Mouse (Mus musculus) heart, embryonic 12.5 days (tissue): ENCODE data around the gene Apaf1. TPM values are rescaled to one million over a fixed set of nuclear protein-coding genes. Genes with fewer than 3 reads are reported as not detected.

Experiments used
- ATAC-seq: fragments of 200-750 bp; cut with Nextera tagmentation; 2 replicates; pipeline ENCODE4 v1.8.0; 2017; ENCODE audit warnings: moderate TSS enrichment, moderate library complexity; ENCODE audit not compliant: insufficient number of reproducible peaks, low FRiP score
- H3K27ac ChIP-seq: fragments of 300-500 bp; sonication (generic); 2 replicates; pipeline ENCODE4 v1.5.1; 2016; ENCODE audit warnings: mild to moderate bottlenecking, moderate library complexity; ENCODE audit not compliant: poor library complexity, severe bottlenecking
- H3K27me3 ChIP-seq: fragments of 300-500 bp; sonication (generic); replicated peaks from 2 replicates; pipeline ENCODE4 v1.6.1; 2016; ENCODE audit warnings: mild to moderate bottlenecking, moderate library complexity
- H3K36me3 ChIP-seq: fragments of 300-500 bp; sonication (generic); 2 replicates; pipeline ENCODE4 v1.6.1; 2016; ENCODE audit warnings: mild to moderate bottlenecking, moderate library complexity
- H3K4me1 ChIP-seq: fragments of 300-500 bp; sonication (generic); replicated peaks from 2 replicates; pipeline ENCODE4 v1.6.1; 2016; ENCODE audit warnings: mild to moderate bottlenecking
- H3K4me2 ChIP-seq: fragments of 300-500 bp; sonication (generic); 2 replicates; pipeline ENCODE4 v1.6.1; 2016; ENCODE audit warnings: mild to moderate bottlenecking, moderate library complexity
- H3K4me3 ChIP-seq: fragments of 300-500 bp; sonication (generic); 2 replicates; pipeline ENCODE4 v1.5.1; 2016; ENCODE audit warnings: mild to moderate bottlenecking
- H3K9ac ChIP-seq: fragments of 300-500 bp; sonication (generic); 2 replicates; pipeline ENCODE4 v1.6.1; 2016; ENCODE audit warnings: mild to moderate bottlenecking, moderate library complexity
- H3K9me3 ChIP-seq: fragments of 300-500 bp; sonication (generic); replicated peaks from 2 replicates; pipeline ENCODE4 v1.6.1; 2016; ENCODE audit warnings: mild to moderate bottlenecking, moderate library complexity
- WGBS: fragments of 180-500 bp; shearing (Covaris S2); methylation state at CpG from one replicate; pipeline ENCODE4 v1.1.7; 2016; 5-methylcytosine and 5-hydroxymethylcytosine counted together
- polyA plus RNA-seq: library from polyadenylated mRNA; unstranded; fragments of >200 nt; fragmentation: Nextera tagmentation; extraction: Ambion mirVana; gene quantifications from 2 replicates; pipeline ENCODE4 v1.2.1, GENCODE M21; 2016

The Apaf1 gene
- polyA plus RNA-seq, 1 experiment from 2014 or later: 23.1 TPM

DNA sequence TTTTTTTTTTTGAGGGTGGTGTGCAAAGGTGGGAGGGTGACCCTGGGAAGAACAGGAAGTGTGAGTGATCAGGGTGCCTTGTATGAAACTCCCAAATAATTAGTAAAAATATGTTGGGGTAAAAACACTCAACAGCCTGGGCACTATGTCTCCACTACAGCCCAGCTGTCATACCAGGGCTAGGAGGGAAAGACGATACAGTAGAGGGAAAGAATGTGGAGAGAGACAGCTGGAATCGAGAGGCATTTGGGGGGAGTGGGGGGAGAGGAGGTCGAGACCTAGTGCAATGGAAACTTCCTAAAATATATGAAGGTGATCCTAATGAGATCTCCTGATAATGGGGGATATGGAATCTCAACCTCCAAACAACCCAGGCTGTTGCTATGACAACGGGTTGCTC, 27.3 kb upstream of the Apaf1 start:
- 63% methylated on average over 4 of the region's 4 CpGs for WGBS

GRCm38 (mm10) chr10:91105981-91106380, 23.4 kb upstream of the Apaf1 start:
- WGBS: 81% methylated on average over 3 of the region's 3 CpGs
- no peak overlapping the region for H3K9ac ChIP-seq
- ATAC-seq: no peak

More for the DNA sequence above, 27.3 kb upstream of the Apaf1 start:
- no peaks in the 10 kb centered on the region for H3K4me1 ChIP-seq
- ATAC-seq: no peak
- no peak overlapping the region for H3K4me3 ChIP-seq
- H3K36me3 ChIP-seq: peaks cover 28% of the 10 kb centered on the region
- no peak overlapping the region for H3K27ac ChIP-seq
- H3K27me3 ChIP-seq: no peaks in the 10 kb centered on the region
- H3K4me2 ChIP-seq: no peak overlapping the region
- peaks cover 16% of the 10 kb centered on the region for H3K9me3 ChIP-seq
- no peak overlapping the region for H3K9ac ChIP-seq

GRCm38 (mm10) chr10:91102799-91103590, 20.4 kb upstream of the Apaf1 start:
- Histone ChIP-seq H3K27ac (no peak overlapping the region), H3K4me3 (no peak overlapping the region), H3K36me3 (peaks cover 25% of the 10 kb centered on the region), H3K4me1 (no peaks in the 10 kb centered on the region), H3K9me3 (no peaks in the 10 kb centered on the region), H3K27me3 (no peaks in the 10 kb centered on the region), H3K9ac (no peak overlapping the region), H3K4me2 (no peak overlapping the region)
- ATAC-seq: no peak
- 88% methylated on average over 14 of the region's 14 CpGs for WGBS

More at GRCm38 (mm10) chr10:91105981-91106380, 23.4 kb upstream of the Apaf1 start:
- Histone ChIP-seq H3K9me3 (no peaks in the 10 kb centered on the region; the same call in 1 of the 2 replicates), H3K4me2 (no peak overlapping the region), H3K36me3 (peaks cover 15% of the 10 kb centered on the region), H3K27ac (no peak overlapping the region), H3K4me3 (no peak overlapping the region), H3K4me1 (no peaks in the 10 kb centered on the region), H3K27me3 (no peaks in the 10 kb centered on the region)

- Histone ChIP-seq H3K27me3 (no peaks in the 10 kb centered on the region), H3K9me3 (no peaks in the 10 kb centered on the region), H3K9ac (no peak overlapping the region), H3K4me3 (no peak overlapping the region), H3K36me3 (peaks cover 29% of the 10 kb centered on the region), H3K27ac (no peak overlapping the region), H3K4me2 (no peak overlapping the region), H3K4me1 (no peaks in the 10 kb centered on the region)
- 93% methylated on average over 25 of the region's 25 CpGs for WGBS
- no peak for ATAC-seq
Measured at GRCm38 (mm10) chr10:91101936-91102335, 19.4 kb upstream of the Apaf1 start.

DNA sequence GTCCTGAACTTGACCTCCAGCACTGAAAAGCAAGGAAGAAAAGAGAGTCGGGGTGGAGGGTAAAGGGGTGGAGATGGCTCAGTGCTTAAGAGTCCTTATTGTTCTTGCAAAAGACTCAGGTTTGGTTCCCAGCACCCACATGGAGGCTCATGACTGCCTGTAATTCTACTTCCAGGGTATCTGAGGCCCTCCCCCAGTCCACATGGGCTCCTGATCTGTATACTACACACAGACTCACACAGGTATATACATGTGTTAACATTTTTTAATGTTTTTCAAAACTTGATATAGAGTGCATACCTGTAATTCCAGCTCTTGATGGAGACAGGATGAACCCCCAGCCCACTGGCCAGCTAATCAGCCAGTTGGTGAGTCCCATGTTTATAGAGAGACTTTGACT, 17.5 kb upstream of the Apaf1 start:
- Histone ChIP-seq H3K9me3 (no peaks in the 10 kb centered on the region), H3K4me3 (no peak overlapping the region), H3K4me1 (no peaks in the 10 kb centered on the region), H3K36me3 (peaks cover 38% of the 10 kb centered on the region), H3K9ac (no peak overlapping the region), H3K27me3 (no peaks in the 10 kb centered on the region), H3K27ac (no peak overlapping the region), H3K4me2 (no peak overlapping the region)
- ATAC-seq: no peak
- WGBS: 88% methylated on average over 1 of the region's 1 CpGs

DNA sequence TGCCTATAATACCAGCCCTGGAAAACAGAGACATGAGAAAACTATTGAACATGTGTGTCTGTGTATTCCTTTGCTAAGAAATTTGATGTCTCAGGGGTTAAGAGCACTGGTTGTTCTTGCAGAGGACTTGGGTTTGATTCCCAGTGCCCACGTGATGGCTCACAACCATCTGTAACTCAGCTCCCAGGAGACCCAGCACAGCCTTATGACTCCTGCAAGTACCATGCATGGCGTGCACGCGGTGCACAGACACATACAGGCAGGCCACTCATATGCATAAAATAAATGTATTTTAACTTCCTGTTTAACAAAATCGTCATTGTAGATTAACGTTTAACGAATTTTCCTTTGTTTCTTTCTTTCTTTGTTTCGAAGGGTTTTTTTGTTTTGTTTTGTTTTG, 15.5 kb upstream of the Apaf1 start:
- Histone ChIP-seq H3K9me3 (no peaks in the 10 kb centered on the region), H3K27me3 (no peaks in the 10 kb centered on the region), H3K27ac (no peak overlapping the region), H3K36me3 (peaks cover 52% of the 10 kb centered on the region), H3K4me1 (no peaks in the 10 kb centered on the region), H3K4me3 (no peak overlapping the region), H3K4me2 (no peak overlapping the region), H3K9ac (no peak overlapping the region)
- ATAC-seq: no peak
- WGBS: 90% methylated on average over 8 of the region's 8 CpGs

DNA sequence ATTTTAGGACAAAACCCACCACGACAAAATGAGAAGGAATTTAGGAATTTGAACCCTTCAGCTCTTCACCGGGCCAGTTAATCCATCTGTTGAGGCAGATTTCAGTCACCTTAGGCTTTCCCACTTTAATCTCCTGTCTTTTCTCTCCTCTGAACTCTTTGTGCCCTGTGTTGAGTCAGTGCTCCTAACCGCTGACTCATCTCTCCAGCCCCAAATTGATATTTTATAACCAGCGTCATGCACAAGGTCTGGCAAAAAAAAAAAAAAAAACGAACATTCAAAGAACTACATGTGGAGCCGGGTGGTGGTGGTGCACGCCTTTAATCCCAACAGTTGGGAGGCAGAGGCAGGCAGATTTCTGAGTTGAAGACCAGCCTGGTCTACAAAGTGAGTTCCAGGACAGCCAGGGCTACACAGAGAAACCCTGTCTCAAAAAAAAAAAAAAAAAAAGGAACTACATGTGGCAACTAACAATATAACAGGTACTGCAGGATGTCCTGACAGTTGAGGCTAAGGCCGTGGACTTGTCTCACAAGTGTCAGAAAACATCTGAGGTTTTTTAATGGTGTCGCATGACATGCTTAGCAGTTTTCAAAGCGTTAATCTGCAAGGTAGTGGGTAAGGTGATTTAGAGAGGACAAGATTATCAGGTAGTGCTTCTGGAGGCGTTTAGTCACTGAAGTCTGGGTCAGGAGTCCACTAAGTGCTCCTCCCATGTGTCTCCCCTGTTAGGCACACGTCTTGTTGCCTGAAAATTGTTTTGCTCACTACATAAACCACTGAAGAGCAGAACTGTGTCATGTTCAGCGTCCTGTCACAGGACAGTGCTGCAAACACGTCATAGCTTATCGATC, 11.9 kb upstream of the Apaf1 start:
- Histone ChIP-seq H3K27me3 (no peaks in the 10 kb centered on the region), H3K4me1 (no peaks in the 10 kb centered on the region), H3K9ac (no peak overlapping the region), H3K27ac (no peak overlapping the region), H3K4me2 (no peak overlapping the region), H3K9me3 (no peaks in the 10 kb centered on the region), H3K4me3 (no peak overlapping the region), H3K36me3 (peaks cover 29% of the 10 kb centered on the region)
- no peak for ATAC-seq
- WGBS: 78% methylated on average over 15 of the region's 15 CpGs

DNA sequence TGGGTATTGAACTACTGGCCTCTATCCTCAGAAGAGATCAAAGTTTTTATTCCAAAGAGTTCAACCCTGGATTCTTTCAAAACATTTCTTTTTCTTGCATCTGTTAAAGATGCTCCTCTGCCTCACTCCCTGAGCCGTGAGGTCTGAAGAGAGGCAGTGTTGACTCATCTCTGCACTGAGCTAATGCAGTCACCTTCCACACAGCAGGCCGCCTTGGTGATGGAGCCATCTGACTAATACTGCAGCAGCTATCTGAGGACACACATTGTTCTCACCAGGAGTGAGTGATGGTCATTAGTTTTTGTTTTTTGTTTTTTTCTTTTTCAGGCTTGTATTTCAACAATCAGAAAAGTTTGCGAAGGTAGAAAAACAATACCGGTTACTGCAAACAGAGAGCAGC, 10.2 kb upstream of the Apaf1 start:
- no peak overlapping the region for H3K9ac ChIP-seq
- ATAC-seq: no peak

DNA sequence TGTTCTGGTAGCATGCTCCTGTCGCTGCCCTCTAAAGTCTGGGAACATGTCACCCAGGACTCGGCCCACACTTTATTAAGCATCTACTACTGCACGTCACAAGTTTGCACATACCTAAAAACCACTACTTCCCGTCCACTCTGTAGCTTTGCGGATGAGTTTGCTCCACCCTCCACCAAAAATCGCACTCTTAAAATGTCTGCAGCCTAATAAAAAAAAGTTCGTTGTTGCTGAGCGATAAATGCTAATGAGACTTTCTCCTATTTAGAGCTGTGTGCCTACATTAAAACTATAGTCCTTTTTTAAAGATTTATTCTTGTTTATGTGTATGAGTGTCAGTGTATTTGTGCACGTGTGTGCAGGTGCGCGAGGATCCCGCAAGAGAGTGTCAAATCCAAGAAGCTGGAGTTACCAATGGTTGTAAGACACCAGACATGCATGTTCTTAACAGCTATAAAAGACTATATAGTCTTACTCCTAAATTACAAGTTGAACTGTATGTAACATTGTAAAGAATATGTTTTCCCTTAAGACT, 890 bp upstream of the Apaf1 start:
- peak overlapping the region; percentile 70 for H3K4me3 ChIP-seq
- H3K4me2 ChIP-seq: peak overlapping the region; percentile 69
- peak overlapping the region; percentile 68 for H3K9ac ChIP-seq
- no peaks in the 10 kb centered on the region for H3K27me3 ChIP-seq
- peak overlapping the region; percentile 43 for H3K27ac ChIP-seq
- peaks cover 11% of the 10 kb centered on the region for H3K36me3 ChIP-seq
- ATAC-seq: no peak
- H3K4me1 ChIP-seq: 0 out of 2 replicates have a peak, but pooled peaks cover 2% of the 10 kb centered on the region
- H3K9me3 ChIP-seq: no peaks in the 10 kb centered on the region
- 43% methylated on average over 12 of the region's 12 CpGs for whole genome bisulfite sequencing

More for the DNA sequence above, 10.2 kb upstream of the Apaf1 start:
- 84% methylated on average over 4 of the region's 4 CpGs for WGBS
- Histone ChIP-seq H3K36me3 (peaks cover 29% of the 10 kb centered on the region), H3K4me3 (no peak overlapping the region), H3K27ac (no peak overlapping the region), H3K4me2 (no peak overlapping the region), H3K9me3 (no peaks in the 10 kb centered on the region), H3K4me1 (no peaks in the 10 kb centered on the region), H3K27me3 (no peaks in the 10 kb centered on the region)

DNA sequence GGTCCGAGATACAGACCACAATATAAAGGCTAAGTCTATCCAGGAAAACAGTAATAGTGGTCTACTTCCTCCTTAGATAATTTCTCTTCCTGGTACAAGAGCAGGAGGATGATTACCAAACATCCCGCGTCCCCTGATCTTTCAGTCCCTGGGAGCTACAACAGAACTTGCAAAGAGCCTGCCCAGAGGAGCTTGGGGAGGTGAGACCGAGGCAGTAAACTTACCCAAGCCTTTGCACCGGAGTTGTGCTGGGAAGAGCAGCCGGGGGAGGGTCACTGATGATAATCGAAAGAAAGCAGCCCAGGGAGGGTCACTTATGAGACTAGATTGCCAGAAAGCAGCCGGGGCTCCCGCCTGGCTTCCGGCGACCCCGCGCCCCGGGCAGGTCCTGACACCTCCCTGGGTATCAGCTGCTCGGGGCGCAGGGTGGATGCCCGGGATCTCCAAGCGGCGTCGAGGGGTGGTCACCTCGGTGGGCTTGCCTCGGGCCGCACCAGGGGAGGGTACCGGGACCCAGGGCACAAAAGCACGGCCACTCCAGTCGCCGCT, 537 bp downstream of the Apaf1 start:
- under 1% methylated on average over 26 of the region's 27 CpGs for WGBS
- Histone ChIP-seq H3K36me3 (peaks cover 19% of the 10 kb centered on the region), H3K27me3 (no peaks in the 10 kb centered on the region), H3K9me3 (no peaks in the 10 kb centered on the region), H3K27ac (peak overlapping the region; percentile 81), H3K4me2 (peak overlapping the region; percentile 69), H3K4me3 (peak overlapping the region; percentile 70), H3K4me1 (0 out of 2 replicates have a peak, but pooled peaks cover 2% of the 10 kb centered on the region), H3K9ac (peak overlapping the region; percentile 81)
- ATAC-seq: peak; percentile 34

DNA sequence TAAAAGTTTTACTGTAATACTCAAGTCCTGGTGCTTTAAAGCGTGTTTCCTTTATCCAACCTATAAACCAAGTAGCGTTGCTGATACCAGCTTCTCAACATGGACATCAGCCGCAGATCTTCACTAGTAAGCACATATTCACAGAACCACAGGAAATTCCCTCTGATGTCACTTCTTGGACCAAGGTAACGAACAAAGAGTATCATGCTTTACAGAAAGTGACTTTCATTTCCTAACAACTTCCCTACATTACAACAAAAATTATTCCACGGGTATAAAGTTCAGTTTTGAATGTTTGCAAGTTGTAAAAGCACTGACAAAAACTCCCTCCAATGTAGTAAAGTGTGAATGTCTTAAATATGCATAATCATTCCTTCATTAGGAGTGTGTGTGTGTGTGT, 2.0 kb downstream of the Apaf1 start:
- Histone ChIP-seq H3K4me1 (0 out of 2 replicates have a peak, but pooled peaks cover 2% of the 10 kb centered on the region), H3K4me3 (no peak overlapping the region)
- WGBS: 83% methylated on average over 5 of the region's 5 CpGs

More for the DNA sequence above, 2.0 kb downstream of the Apaf1 start:
- Histone ChIP-seq H3K27me3 (no peaks in the 10 kb centered on the region), H3K4me2 (no peak overlapping the region), H3K9me3 (no peaks in the 10 kb centered on the region), H3K27ac (no peak overlapping the region), H3K9ac (no peak overlapping the region), H3K36me3 (peaks cover 34% of the 10 kb centered on the region)
- ATAC-seq: no peak
